Mouse (Mus musculus): ENCODE data around the gene Pts.

Pts gene

GRCm38 (mm10) chr9:50490836-50491235, 37.7 kb downstream of the Pts start:
- no peak for DNase-seq (ENCODE audit: low spot score)

GRCm38 (mm10) chr9:50485521-50485920, 43.0 kb downstream of the Pts start:
- no peak for DNase-seq (ENCODE audit: low spot score)

- no peak for DNase-seq (ENCODE audit: low spot score)
Observed at GRCm38 (mm10) chr9:50482743-50483142, 45.8 kb downstream of the Pts start.

GRCm38 (mm10) chr9:50479476-50479875, 49.0 kb downstream of the Pts start:
- DNase-seq (ENCODE audit: low spot score) = no peak

- no peak for DNase-seq (ENCODE audit: low spot score)
Observed at GRCm38 (mm10) chr9:50478826-50479225, 49.7 kb downstream of the Pts start.

- no peak for DNase-seq (ENCODE audit: low spot score)
Observed at GRCm38 (mm10) chr9:50477270-50477669, 51.3 kb downstream of the Pts start.

- no peak for DNase-seq (ENCODE audit: low spot score)
Observed at GRCm38 (mm10) chr9:50476651-50477050, 51.9 kb downstream of the Pts start.

- no peak for DNase-seq (ENCODE audit: low spot score)
Observed at GRCm38 (mm10) chr9:50475745-50476144, 52.8 kb downstream of the Pts start.

- no peak for DNase-seq (ENCODE audit: low spot score)
Observed at GRCm38 (mm10) chr9:50475318-50475717, 53.2 kb downstream of the Pts start.
